Mouse (Mus musculus) yolk sac, embryonic 10.5 days (tissue): ENCODE results near the gene Pikfyve.

Source experiments
- DNase-seq: peaks from one replicate; pipeline ENCODE4 v3.0.0-alpha.2; 2017; ENCODE audit warnings: low spot score

Gene Pikfyve

GRCm38 (mm10) chr1:65314054-65315021 is 127.9 kb downstream of the Pikfyve start:
- no peak for DNase-seq

- DNase-seq: no peak
These were observed 128.5 kb downstream of the Pikfyve start for GRCm38 (mm10) chr1:65315022-65315407.
